Mouse (Mus musculus) liver, postnatal 0 days (tissue): ENCODE measurements at regions not wholly inside any gene's neighbourhood (a gene's known extent, or its start where the extent isn't known, plus 50 kb on each side); places are given as distances from the start of the nearest gene placed in this dataset.

ENCODE experiments used
- CTCF ChIP-seq: sonication (generic); IDR thresholded peaks from 2 replicates; pipeline ENCODE4 v1.5.1; 2016; ENCODE audit warnings: antibody characterized with exemption, low read depth
- EP300 ChIP-seq: IDR thresholded peaks from 2 replicates; pipeline ENCODE4 v1.6.1; 2016; ENCODE audit warnings: antibody characterized with exemption, low read depth, mild to moderate bottlenecking

GRCm38 (mm10) chr6:67178101-67178500 is 59.9 kb upstream of the Serbp1 start:
- TF ChIP-seq CTCF (no peak), EP300 (no peak)
